Mouse (Mus musculus) cerebellum, postnatal 4 days (tissue): Measurements from ENCODE around the gene Fcrl5.
A peak's percentile ranks its signal among the peaks of the same experiment; 100 is the strongest.
"Not testable (repeated sequence)": the region's sequence is repeated elsewhere in the genome, so short reads cannot be mapped to it uniquely, and the experiment has no call there.

Experiments
- DNase-seq, 2 experiments: peaks; one replicate each; pipeline ENCODE4 v3.0.0; 2022; ENCODE audit warnings: low spot score in 2 of 2, mixed read lengths in 1 of 2

Fcrl5 gene

DNA sequence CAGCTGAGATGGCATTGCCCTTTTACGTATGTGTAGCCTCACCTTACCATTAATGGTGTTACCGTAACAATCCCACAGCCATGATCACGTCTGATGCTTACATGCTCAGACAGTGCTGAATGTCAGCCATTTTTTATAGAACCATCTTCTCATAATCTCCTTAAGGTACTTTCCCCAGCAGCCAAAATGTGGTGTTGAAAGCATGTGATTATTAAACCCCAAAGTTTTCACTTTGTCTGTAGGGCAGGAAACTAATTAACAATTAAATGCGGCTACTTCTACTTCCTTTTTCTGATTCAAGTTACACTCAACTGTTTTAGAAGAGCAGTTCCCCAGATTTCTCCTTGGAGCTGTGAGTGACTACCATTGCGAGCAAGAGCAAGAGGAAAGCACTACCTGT is at the start of gene Fcrl5:
Gene Fcrl5, plus strand, starts transcription at position 295 of the 400 bp plus-strand sequence.
- DNase-seq: no peak

DNA sequence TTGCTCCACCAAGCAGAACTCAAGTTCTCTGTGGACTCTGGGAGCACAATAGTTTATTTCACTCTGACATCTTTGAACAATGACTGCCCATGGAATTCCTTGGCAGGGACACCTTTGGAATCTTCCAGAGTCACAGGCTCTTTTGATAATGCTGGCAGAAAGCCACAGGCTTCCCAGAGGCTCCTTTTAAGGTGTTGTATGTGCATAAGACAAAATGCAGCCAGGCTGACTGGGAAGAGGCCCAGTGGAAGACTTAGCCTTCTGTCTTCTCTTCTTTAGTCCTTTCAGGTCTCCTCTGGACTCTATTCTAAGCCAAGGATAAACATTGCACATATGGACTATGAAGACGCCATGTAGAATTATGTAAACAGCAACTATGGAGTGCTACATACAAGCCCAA is 44.6 kb upstream of the Fcrl5 start:
- DNase-seq: no peak

DNA sequence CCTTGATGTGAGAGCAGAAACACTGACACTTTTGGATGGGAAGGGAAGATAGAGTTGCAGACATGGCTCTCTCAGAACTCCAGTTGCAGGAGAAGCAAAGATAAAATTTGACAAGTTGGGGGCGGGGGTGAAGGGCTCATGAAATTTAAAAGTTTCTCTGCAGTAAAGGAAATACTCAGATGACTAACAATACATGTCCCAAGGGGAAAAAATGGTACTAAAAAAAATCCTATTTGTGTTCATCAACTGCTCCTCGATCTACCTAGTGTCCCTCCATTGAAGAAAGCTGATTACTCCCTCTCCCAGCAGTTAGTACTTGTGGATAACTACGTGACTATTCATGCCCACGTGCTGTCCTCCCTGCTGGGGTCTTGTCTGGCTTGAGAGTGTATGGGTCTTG is 36.8 kb upstream of the Fcrl5 start:
- no peak for DNase-seq

DNA sequence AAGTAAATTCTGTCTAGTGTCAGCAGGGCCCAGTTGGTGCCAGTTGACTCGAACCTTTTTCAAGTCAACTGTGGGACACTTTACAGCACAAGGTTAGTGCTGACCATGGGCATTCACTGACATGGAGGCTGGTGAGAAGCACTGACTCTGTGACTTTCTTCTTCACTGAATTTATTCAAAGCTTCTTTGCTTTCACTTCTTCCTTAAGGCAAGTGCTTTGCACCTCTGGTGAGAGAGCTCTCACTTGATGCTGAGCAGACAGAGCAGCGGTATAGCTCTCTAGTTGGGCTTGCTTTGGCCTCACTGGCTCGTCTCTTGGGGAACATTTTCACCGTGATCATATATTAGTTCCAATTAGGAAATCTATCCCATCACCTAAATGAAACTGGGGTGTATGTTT is 35.7 kb upstream of the Fcrl5 start:
- no peak for DNase-seq

DNA sequence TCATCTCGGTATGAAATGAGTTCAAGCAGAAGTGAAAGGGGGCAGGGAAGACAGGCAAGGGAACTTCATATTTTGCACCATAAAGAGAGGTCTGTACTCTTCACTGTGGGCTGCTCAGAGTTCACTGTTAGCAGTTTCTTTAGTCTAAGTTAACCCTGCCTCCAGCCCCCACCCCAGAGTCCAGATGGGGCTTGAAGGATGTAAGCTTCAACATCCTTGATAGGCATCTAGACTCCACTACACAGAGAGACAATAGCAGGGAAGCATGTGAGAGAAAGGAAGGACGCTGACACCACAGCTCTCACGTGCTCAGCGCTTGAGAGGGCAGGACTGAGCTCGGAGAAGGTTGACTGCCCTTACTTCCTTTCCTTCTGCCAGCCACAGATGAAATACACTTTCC is 34.3 kb upstream of the Fcrl5 start:
- no peak for DNase-seq

DNA sequence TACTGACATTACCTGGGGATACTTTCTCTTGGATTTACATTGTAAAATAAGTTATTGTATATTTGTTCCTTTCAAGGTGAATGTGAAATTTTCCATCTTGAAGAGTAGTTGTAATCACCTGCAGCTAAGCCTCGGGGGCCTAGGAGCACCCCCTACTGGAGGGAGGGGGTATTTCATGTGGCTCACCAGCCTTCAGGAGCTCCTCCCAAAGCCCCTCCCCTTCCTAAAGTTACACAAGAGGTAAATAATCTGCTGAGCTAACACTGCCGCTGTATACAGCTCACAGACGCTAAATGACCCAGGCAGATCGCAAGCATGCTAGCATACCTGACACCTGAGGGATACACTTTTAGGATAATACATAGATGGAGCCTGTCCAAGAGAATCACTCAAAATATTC is 27.4 kb upstream of the Fcrl5 start:
- no peak for DNase-seq

DNA sequence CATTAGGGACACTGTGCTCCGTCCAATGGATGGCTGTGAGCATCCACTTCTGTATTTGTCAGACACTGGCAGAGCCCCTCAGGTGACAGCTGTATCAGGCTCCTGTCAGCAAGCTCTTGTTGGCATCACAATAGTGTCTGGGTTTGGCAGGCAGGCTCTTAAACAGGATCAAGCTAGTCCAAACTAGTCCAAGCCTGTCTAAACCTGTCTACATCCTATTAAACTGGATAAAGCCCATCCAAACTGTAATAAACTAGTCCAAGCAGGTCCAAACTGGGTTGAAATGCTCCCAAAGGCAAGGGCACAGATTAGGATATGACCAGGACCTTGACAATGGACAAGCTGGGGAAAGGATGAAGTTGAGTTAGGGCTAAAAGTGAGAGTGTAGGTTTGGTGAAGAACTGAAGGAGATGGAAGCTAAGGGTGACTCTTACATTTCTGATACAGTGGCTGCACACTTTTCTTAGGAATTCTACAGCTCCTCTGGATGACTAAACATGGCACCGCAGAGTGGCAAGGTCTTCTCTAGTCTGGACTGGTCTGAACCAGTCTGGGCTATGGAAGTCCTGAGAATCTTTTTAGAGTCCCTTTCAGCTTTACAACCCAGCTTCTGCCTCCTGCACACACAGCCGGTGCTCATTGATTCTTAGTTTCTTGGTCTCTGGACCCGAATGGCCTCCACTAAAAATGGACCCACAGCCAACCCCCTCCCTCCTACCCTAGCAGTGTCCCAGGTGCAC is 26.2 kb upstream of the Fcrl5 start:
- DNase-seq: no peak

DNA sequence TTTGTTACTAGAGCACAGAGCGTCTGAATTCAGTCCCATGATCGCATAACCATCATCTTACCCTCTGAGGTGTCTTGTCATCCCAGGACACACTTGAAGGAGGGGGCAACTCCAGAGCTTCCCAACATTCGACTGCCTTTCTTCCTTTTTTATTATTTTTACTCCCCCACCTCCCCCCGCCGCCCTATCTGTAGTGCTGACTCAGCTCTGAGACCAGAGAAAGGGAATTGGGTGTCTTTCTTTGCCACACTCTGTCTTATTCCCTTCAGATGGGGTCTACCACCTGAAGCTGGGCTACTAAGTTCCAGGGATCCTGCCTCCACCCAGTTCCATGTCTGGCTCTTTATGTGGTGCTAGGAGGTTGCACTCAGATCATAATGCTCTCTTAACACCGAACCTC is 25.0 kb upstream of the Fcrl5 start:
- no peak for DNase-seq

DNA sequence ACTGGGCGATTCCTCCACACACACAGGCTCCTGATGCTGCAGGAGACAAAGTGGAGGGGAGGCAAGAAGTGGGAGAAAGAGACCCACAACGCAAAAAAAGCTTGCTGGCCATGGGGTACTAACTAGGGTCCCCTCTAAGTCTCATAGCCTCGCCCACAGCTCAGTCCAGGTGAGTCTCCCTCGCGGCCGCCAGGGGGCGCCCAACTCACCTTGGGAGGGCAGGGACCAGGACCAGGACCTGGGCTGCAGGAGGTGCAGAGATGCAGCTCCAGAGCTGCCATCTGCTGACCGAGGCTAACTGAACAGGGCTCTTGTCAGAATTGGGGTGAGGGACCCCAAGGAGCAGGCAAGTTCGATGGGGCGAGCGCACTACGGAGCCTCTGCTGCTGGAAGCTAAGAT is 24.4 kb upstream of the Fcrl5 start:
- DNase-seq: peak in 1 of 2 experiments; percentile 25

DNA sequence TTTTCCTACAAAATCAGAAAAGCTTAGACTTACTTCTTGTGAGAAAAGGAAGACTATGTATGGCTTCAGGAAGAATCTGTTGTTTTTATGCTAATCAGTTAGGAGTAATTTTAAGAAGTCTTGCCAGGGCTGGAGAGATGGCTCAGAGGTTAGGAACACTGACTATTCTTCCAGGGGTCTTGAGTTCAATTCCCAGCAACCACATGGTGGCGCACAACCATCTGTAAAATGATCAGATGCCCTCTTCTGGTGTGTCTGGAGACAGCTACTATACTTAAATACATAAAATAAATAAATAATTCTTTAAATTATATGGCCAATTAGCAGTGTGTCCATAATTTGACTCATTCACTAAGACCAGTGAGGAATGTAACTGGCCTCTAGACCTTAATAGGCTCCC is 14.9 kb upstream of the Fcrl5 start:
- DNase-seq: no peak

DNA sequence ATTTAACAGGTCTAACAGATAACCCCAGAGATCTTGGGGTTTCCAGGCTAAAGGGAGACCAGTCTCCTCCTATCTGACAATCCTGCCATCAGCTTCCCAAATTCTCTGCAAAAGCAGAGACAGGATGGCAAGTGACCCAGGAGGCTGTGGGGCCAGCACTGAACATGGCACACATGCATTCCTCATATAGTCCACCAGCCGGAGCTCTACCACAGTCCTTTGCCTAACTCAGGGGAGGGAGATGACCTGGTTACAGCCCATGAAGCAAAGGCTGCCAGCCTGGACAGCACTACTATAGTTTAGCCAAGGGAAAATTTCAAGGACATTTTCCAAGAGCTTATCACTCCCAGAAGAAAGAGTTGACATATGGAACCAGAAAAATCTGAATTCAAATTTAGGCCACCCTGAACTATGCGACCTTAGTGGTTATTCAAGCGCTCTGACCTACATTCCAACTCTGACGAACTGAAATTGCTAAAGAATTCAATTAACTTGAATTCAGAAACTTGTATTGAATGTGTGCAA is 13.1 kb upstream of the Fcrl5 start:
- no peak for DNase-seq

DNA sequence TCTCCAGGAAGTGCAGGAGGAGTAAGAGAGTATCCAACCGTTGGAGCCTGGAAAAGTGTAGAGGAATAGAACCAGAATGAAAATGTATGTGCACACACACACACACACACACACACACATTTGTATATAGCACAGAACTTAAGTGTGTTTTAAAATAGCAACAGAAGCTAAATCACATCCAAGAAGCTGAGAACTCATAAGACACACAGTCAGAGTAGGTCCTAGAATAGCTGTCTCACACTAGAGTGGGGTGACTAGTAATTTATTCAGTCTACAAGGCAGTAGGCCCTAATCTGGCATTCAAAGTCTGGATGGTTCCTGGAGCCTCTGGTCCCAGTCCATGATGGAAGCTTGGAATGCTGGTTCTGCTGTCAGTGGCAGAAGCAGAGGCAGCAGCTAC is 5.0 kb downstream of the Fcrl5 start:
- no peak for DNase-seq

DNA sequence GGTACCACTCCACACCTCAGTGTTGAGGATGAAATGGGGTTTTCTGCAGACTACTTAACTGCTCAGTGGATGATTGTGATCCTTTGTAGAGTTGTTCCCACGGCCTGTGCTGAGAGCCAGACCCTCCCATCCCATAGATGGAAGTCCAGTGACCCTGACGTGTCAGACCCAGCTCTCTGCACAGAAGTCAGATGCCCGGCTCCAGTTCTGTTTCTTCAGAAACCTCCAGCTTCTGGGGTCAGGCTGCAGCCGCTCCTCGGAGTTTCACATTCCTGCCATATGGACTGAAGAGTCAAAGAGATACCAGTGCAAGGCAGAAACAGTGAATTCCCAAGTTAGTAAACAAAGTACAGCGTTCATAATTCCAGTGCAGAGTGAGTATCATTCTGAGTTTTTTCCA is 8.4 kb downstream of the Fcrl5 start:
- DNase-seq: no peak

DNA sequence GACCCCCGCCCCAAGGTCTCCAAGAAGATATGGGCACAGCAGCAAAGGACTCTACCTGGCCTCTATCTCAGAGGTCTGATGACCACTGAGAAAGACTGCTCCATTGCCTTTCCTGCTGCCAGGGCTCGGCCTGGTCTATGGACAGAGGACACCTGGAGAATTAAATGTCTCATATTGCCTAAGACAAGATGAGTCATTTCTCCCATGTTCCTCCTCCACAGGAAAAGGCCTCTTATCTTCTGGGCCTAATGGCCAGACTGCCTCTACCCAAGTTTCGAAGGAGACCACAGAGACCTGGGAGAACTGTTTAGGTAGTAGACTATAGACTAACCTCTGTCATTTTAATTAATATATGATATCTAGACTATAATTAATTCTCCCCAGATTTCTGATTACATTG is 29.9 kb downstream of the Fcrl5 start:
- DNase-seq: no peak

DNA sequence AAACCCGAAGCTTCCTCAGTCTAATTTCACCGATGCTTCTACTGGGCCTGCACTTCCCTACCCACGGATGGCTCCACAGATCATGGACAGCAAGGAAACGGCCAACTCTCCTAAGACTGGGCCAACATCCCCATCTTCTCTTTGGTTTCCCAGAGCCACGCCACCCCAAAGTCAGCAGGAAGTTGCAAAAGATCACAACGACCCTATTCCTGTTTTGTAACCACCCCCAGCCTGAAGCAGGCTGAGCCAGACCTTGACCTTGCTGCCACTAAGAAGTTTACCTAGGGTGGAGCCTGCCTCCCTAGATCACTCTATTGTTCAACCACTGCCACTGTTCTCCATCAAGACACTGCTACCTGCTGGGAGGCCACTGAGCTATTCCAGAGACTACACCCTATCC is 31.4 kb downstream of the Fcrl5 start:
- no peak for DNase-seq

DNA sequence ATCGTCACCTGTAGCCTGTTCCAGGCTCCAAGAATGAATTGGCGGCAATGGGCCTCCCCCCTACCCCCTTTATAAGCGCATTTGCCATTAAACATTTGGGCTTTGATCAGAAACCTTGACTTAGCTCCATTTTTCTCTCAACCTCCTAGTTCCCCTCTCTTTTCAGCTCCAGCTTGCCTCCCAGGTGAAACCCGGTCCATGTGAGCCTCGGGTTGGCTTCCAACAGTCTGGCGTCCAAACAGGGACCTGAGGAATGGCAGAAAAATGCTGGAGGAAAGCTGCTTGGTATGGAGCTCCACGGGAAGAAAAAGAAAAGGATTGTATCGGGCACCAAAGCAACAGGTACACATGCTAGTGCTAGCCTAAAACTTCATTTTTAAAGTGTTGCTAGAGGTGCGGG is 31.8 kb downstream of the Fcrl5 start:
- DNase-seq: no peak

DNA sequence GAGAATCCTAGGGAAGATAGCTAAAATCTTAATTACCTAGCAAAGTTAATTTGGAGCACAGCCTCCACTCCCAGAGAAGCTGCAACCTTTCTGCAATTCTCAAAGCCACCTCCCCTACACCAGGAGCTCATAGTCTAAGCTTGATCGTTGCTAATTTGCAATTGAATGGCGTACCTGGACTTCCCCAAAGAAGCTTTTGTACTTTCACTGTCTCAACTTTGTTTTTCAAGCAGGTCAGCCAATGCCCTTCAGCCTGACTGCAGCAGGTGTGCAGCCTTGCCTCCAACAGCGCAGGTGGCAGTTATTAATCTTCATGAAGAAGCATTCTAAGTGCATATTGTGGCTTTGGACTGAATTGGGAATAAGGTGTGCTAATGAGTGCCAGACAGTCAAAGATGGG is 42.4 kb downstream of the Fcrl5 start:
- DNase-seq: not testable (repeated sequence)

DNA sequence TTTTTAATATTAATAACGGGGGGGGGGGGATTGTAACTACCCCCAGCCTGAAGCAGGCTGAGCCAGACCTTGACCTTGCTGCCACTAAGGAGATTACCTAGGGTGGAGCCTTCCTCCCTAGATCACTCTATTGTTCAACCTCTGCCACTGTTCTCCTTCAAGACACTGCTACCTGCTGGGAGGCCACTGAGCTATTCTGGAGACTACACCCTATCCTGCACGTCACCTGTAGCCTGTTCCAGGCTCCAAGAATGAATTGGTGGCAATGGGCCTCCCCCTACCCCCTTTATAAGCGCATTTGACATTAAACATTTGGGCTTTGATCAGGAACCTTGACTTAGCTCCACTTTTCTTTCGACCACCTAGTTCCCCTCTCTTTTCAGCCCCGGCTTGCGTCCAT is 43.0 kb downstream of the Fcrl5 start:
- DNase-seq: not testable (repeated sequence)

DNA sequence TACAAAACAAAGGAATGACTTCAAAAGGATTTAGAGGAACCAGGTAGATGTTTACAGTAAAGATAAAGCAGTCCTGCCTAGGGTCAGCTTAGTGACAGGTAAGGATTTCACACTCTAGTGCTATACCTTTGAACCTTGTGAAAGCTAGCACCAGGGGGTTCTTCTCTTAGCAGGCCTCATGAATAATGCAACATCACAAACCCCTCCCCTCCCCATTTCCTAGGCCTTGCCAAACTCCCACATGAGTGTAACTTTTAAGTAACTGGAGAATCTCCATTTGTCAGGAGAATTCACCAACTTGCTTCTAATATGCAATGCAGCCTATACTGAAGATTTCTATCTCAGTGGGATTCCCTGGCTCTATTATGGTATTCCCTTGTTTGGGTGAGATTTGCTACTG is 43.7 kb downstream of the Fcrl5 start:
- DNase-seq: not testable (repeated sequence)

DNA sequence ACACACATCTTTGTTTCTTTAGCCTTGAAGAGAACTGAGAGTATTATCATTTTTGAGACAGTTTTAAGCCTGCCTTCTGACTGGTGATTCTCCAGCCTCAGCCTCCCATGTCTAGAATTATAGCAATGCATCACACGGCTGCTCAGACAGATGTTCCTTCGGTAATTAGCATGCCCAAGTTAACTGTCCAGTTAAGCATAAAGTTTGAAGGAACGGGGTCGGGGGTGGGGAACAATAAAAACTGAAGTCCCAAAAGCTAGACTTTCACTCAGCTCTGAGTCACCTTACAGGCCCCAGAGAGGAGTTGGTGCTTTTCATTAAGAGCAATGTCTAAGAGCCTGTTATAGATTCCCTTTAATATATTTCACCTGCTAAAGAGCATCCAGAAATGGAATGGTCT is 51.8 kb downstream of the Fcrl5 start:
- no peak for DNase-seq

DNA sequence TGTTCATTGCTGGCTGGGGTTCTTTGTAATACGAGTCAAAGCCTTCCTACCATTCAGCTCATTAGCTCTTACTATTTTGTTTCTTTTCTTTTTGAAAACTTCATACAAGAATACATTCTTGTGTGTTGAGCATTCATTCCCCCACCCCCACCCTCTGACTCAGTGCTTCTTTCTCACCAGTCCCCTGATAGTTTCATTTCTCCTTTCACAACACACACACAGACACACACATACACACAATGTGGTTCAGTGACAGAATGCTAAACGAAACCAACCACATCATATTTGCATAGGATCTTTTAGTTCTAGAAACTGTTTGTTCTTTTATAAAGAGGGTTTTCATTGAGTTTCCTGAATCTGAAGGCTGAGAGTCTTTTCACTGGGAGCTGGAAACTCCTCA is 52.3 kb downstream of the Fcrl5 start:
- no peak for DNase-seq

DNA sequence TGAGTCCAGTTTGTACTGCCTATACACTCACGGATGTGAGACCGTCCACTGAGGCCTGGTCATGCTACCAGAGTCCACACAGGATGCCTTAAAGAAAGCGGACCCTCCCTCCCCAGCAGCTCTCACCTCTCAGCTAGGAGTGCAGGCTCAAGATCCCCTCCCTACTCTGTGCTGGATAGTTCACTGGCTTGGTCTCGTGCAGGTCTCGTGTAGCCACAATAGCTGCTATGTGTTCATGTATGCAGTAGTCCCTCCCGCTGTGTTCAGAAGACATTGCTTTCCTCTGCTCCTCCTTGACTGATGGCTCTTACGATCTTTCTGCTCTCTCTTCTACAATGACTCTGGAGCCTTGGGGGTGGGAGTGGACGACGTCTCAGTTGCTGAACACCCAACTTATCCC is 62.7 kb downstream of the Fcrl5 start:
- DNase-seq: no peak

DNA sequence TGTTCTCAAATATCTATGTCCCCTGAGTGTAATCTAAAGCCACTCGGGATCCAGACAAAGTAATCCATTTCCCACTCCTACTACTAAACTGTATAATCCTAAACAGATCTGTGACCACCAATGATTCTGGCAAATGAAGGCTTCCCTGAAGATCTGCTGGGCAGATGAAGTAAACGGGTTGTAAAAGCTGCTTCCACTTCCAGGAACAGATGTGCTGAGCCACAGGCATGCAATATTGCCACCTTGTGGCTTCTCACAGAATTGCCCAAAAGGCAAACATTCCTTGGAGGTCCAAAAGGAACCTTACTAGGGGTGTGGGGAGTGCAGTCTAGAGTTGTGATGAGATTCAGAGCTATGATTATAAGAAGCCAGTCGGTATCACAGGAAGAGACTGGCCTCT is 63.5 kb downstream of the Fcrl5 start:
- peak; percentile 71 to 80 for DNase-seq
